In the genomic region with DNA sequence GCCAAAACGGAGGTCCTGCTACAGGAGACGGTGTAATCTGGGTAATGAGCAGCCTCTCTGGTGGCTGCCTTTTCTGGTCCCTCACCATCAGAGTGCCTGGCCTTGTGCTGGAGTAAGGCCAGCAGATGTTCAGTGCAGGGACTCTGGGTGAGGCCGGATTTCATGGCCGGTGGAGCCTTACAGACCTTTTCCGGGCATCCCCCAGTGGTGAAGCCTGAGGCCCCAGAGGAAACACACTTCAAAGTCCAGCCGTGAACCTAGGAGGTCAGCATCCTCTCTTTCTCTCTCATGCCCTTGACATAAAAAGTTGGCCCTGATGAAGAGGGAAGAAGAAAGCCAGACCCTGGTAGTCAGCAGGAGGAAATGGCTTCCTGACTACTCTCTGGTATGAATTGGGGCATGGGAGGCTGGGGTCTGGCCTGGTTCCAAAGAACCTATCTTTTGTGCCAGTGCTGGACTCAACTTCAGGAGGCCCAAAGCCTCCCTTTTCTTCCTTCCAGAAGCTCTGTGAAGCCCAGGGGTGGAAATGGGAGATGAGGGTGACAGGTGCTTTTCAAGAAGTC, we compare ENCODE assay signal across 8 mouse cellular contexts.
A peak's percentile ranks its signal among the peaks of the same experiment; 100 is the strongest.
DNase-seq lines count a peak whose midpoint lies in the region; ATAC-seq and TF ChIP-seq lines count a peak whose summit lies in the region.

No protein-coding gene starts in this region.

- DNase-seq in embryo, embryonic 10 days (ENCODE audit: low spot score), result peak; percentile 15
- DNase-seq in embryo, embryonic 10.5 days (ENCODE audit: low spot score), result no peak
- peak; percentile 41 for DNase-seq in heart, postnatal 0 days (ENCODE audit: low spot score)
- DNase-seq in limb, embryonic 11.5 days (ENCODE audit: low spot score), result peak; percentile 40
- DNase-seq in frontal cortex, postnatal 25 days (ENCODE audit: low spot score in 2 of 2), result no peak
- DNase-seq in lung, postnatal 36 days, result no peak

- H3K4me2 ChIP-seq in heart, postnatal 0 days (ENCODE audit: low read depth, low read length), result peak overlapping the region; percentile 43
- H3K4me2 ChIP-seq in limb, embryonic 11.5 days (ENCODE audit: low read depth, severe bottlenecking), result no peak overlapping the region
- H3K4me2 ChIP-seq in stomach, embryonic 16.5 days (ENCODE audit: low read depth, low read length), result 0 out of 2 replicates have a peak overlapping the region, but pooled peaks have one; percentile 6

- no peaks in the 10 kb centered on the region for H3K9me3 ChIP-seq in heart, postnatal 0 days (replicated peaks; ENCODE audit: control insufficient read depth, low read length)
- no peaks in the 10 kb centered on the region for H3K9me3 ChIP-seq in limb, embryonic 11.5 days (ENCODE audit: control insufficient read depth, low read length)
- H3K9me3 ChIP-seq in stomach, embryonic 16.5 days (replicated peaks; ENCODE audit: control insufficient read depth, low read length), result no peaks in the 10 kb centered on the region

- H3K27me3 ChIP-seq in heart, postnatal 0 days (ENCODE audit: control insufficient read depth, insufficient read depth, low read length), result no peaks in the 10 kb centered on the region
- H3K27me3 ChIP-seq in limb, embryonic 11.5 days (ENCODE audit: control insufficient read depth, insufficient read depth, low read length), result no peaks in the 10 kb centered on the region
- H3K27me3 ChIP-seq in stomach, embryonic 16.5 days (ENCODE audit: control insufficient read depth, insufficient read depth, low read length), result no peaks in the 10 kb centered on the region

- peak; percentile 33 for ATAC-seq in heart, postnatal 0 days (ENCODE audit: insufficient read depth, low read depth)
- ATAC-seq in limb, embryonic 11.5 days (ENCODE audit: insufficient number of reproducible peaks, low FRiP score, low TSS enrichment, low read depth), result no peak
- peak; percentile 34; the same call in 1 of the 2 replicates for ATAC-seq in stomach, embryonic 16.5 days (ENCODE audit: insufficient read depth, low FRiP score)

- 17% methylated on average over 6 of the region's 6 CpGs for WGBS in heart, postnatal 0 days
- WGBS in limb, embryonic 11.5 days, result 16% methylated on average over 6 of the region's 6 CpGs
- 49% methylated on average over 6 of the region's 6 CpGs for WGBS in stomach, embryonic 16.5 days

- TF ChIP-seq POLR2A in bone marrow macrophage, adult 2 months (IDR thresholded peaks at IDR 0.05; ENCODE audit: borderline replicate concordance, low read depth, low read length), result no peak

- no peak overlapping the region for H3K9ac ChIP-seq in heart, postnatal 0 days (replicated peaks; ENCODE audit: low read depth, low read length)
- no peak overlapping the region for H3K9ac ChIP-seq in limb, embryonic 11.5 days (ENCODE audit: low read length)
- peak overlapping the region; percentile 32; the same call in 1 of the 2 replicates for H3K9ac ChIP-seq in stomach, embryonic 16.5 days (ENCODE audit: low read length)

- H3K4me3 ChIP-seq in bone marrow macrophage, adult 2 months (ENCODE audit: insufficient read depth, low read length), result no peak overlapping the region
- H3K4me3 ChIP-seq in heart, postnatal 0 days (ENCODE audit: low read depth, low read length), result no peak overlapping the region
- H3K4me3 ChIP-seq in limb, embryonic 11.5 days (ENCODE audit: low read depth, low read length), result no peak overlapping the region
- no peak overlapping the region for H3K4me3 ChIP-seq in stomach, embryonic 16.5 days (replicated peaks; ENCODE audit: low read length)

- TF ChIP-seq EP300 in heart, postnatal 0 days (IDR thresholded peaks at IDR 0.05; ENCODE audit: low read depth), result no peak

- peak overlapping the region; percentile 97 for H3K27ac ChIP-seq in bone marrow macrophage, adult 2 months (ENCODE audit: insufficient read depth, low read depth, low read length)
- H3K27ac ChIP-seq in heart, postnatal 0 days (ENCODE audit: low read depth), result peak overlapping the region; percentile 90
- H3K27ac ChIP-seq in limb, embryonic 11.5 days (replicated peaks; ENCODE audit: low read depth, low read length), result 0 out of 2 replicates have a peak overlapping the region, but pooled peaks have one; percentile 15
- H3K27ac ChIP-seq in stomach, embryonic 16.5 days (ENCODE audit: low read length), result peak overlapping the region; percentile 84

- H3K4me1 ChIP-seq in bone marrow macrophage, adult 2 months (ENCODE audit: control insufficient read depth, insufficient read depth, low read length), result peaks cover 50% of the 10 kb centered on the region
- H3K4me1 ChIP-seq in heart, postnatal 0 days (ENCODE audit: control insufficient read depth, insufficient read depth), result peaks cover 33% of the 10 kb centered on the region
- peaks cover 14% of the 10 kb centered on the region for H3K4me1 ChIP-seq in limb, embryonic 11.5 days (ENCODE audit: control insufficient read depth, insufficient read depth, low read length)
- peaks cover 27% of the 10 kb centered on the region for H3K4me1 ChIP-seq in stomach, embryonic 16.5 days (ENCODE audit: control insufficient read depth, insufficient read depth, low read length)

- TF ChIP-seq CTCF in bone marrow macrophage, adult 2 months (IDR thresholded peaks at IDR 0.05; ENCODE audit: low read depth, low read length), result no peak
- no peak for TF ChIP-seq CTCF in heart, postnatal 0 days (IDR thresholded peaks at IDR 0.05; ENCODE audit: low read depth)

- H3K36me3 ChIP-seq in heart, postnatal 0 days (replicated peaks; ENCODE audit: control insufficient read depth, insufficient read depth, low read length), result no peaks in the 10 kb centered on the region
- H3K36me3 ChIP-seq in limb, embryonic 11.5 days (ENCODE audit: control insufficient read depth, insufficient read depth, low read length), result no peaks in the 10 kb centered on the region
- H3K36me3 ChIP-seq in stomach, embryonic 16.5 days (ENCODE audit: control insufficient read depth, insufficient read depth, low read length), result no peaks in the 10 kb centered on the region

Comparison
In these comparisons a context has a peak if more than half of its experiments do, and no peak if none do; other contexts are left out.
1. DNase-seq: peak in embryo, embryonic 10 days (single experiment), heart, postnatal 0 days (single experiment) and limb, embryonic 11.5 days (single experiment); none in embryo, embryonic 10.5 days (single experiment), frontal cortex, postnatal 25 days (0 of 2) and lung, postnatal 36 days (single experiment).
2. H3K27ac ChIP-seq: peak in every context shown above with its lines; median percentile 97 in bone marrow macrophage, adult 2 months; 90 in heart, postnatal 0 days; 84 in stomach, embryonic 16.5 days; 15 in limb, embryonic 11.5 days.